Mouse (Mus musculus) spleen, adult 2 months (tissue): ENCODE results near the gene Bahcc1. TPM values are rescaled to one million over a fixed set of nuclear protein-coding genes. Genes with fewer than 3 reads are reported as not detected.

Experiments
- DNase-seq, 2 experiments: peaks; one replicate each; pipeline versions ENCODE4 v3.0.0 to v3.0.0-alpha.2; 2012 to 2021; ENCODE audit warnings: low spot score in 2 of 2, low read depth in 1 of 2
- H3K27ac ChIP-seq: fragments of 200-500 bp; 2 replicates; pipeline ENCODE4 v1.5.1; 2012; ENCODE audit warnings: low read length, inconsistent platforms; ENCODE audit not compliant: insufficient read depth
- H3K27me3 ChIP-seq: fragments of 200-500 bp; 2 replicates; pipeline ENCODE4 v1.6.1; 2012; ENCODE audit warnings: mild to moderate bottlenecking, moderate library complexity, low read length, inconsistent platforms; ENCODE audit not compliant: control insufficient read depth, insufficient read depth
- H3K36me3 ChIP-seq: fragments of 200-500 bp; 2 replicates; pipeline ENCODE4 v1.6.1; 2012; ENCODE audit warnings: mild to moderate bottlenecking, low read length, inconsistent platforms; ENCODE audit not compliant: control insufficient read depth, insufficient read depth
- H3K4me1 ChIP-seq: fragments of 200-500 bp; 2 replicates; pipeline ENCODE4 v1.6.1; 2011; ENCODE audit warnings: inconsistent platforms; ENCODE audit not compliant: control insufficient read depth, insufficient read depth, insufficient read length
- H3K4me3 ChIP-seq: fragments of 200-500 bp; 2 replicates; pipeline ENCODE4 v1.5.1; 2011; ENCODE audit warnings: mild to moderate bottlenecking, inconsistent platforms; ENCODE audit not compliant: insufficient read depth, insufficient read length; ENCODE audit errors: extremely low read depth
- CTCF ChIP-seq: fragments of 200-500 bp; IDR thresholded peaks from 2 replicates; pipeline ENCODE4 v1.5.1; 2011; ENCODE audit warnings: mild to moderate bottlenecking, inconsistent platforms; ENCODE audit not compliant: insufficient read depth, insufficient read length, insufficient replicate concordance; ENCODE audit errors: extremely low read depth
- POLR2A ChIP-seq: fragments of 200-500 bp; IDR thresholded peaks from 2 replicates; pipeline ENCODE4 v1.6.1; 2011; ENCODE audit warnings: low read depth, low read length, inconsistent platforms
- WGBS: fragments of 180-500 bp; shearing (Covaris S2); methylation state at CpG from one replicate; pipeline ENCODE4 v1.1.7; 2018; 5-methylcytosine and 5-hydroxymethylcytosine counted together
- polyA plus RNA-seq: library from polyadenylated mRNA; depleted of rRNA; stranded (reverse); fragments of >200 nt; gene quantifications from 2 replicates; pipeline ENCODE4 v1.2.3, GENCODE M21; 2012

Gene Bahcc1
- polyA plus RNA-seq, 1 experiment: 3.6 TPM

GRCm38 (mm10) chr11:120303119-120303518 is 70.4 kb downstream of the Bahcc1 start:
- no peak for DNase-seq
- 0 out of 2 replicates have a peak, but pooled peaks cover 2% of the 10 kb centered on the region for H3K27me3 ChIP-seq
- TF ChIP-seq POLR2A: no peak
- no peak for TF ChIP-seq CTCF
- no peaks in the 10 kb centered on the region; the same call in 1 of the 2 replicates for H3K4me1 ChIP-seq
- WGBS: 92% methylated on average over 9 of the region's 9 CpGs
- H3K4me3 ChIP-seq: no peak overlapping the region
- H3K27ac ChIP-seq: no peak overlapping the region
- no peaks in the 10 kb centered on the region for H3K36me3 ChIP-seq

DNA sequence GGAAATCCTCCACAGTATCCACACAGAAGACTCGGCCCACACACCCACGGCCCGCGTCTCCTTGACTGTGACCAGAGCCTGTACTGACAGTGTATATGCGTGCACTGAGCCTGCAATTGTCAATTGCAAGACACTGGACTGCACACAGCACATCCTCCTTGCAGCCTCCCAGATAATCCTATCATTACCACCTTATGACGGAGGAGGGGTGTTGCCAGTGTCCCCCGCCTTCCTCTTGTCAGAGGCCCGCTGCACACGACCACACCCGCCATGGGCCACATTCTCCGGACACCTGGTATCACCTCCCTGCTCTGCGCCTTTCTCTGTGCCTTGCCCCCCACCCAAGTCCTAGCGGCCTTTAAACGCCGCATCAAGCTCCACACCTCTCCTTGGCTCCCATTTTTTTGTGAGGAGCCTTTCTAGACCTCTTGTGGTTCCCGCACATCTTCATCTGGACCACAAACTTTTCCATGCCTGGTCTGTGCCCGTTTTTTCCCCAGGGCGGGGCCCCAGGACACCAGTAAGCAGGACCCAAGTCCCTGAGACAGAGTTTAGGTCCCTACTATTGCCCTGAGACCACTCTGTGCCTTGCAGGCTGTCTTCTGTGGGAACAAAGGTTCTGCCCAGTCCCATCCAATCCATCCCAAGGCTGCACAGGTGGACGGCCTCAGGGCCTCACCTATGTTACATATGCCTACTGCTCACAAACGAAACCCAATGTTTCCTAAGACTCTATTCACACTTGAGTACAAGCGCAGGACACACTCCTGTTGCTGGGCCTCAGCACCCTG is 71.0 kb downstream of the Bahcc1 start:
- DNase-seq: no peak
- Histone ChIP-seq H3K4me1 (no peaks in the 10 kb centered on the region; the same call in 1 of the 2 replicates), H3K36me3 (no peaks in the 10 kb centered on the region), H3K27me3 (0 out of 2 replicates have a peak, but pooled peaks cover 2% of the 10 kb centered on the region), H3K27ac (no peak overlapping the region), H3K4me3 (no peak overlapping the region)
- WGBS: 88% methylated on average over 21 of the region's 21 CpGs
- no peak for TF ChIP-seq POLR2A
- TF ChIP-seq CTCF: no peak

DNA sequence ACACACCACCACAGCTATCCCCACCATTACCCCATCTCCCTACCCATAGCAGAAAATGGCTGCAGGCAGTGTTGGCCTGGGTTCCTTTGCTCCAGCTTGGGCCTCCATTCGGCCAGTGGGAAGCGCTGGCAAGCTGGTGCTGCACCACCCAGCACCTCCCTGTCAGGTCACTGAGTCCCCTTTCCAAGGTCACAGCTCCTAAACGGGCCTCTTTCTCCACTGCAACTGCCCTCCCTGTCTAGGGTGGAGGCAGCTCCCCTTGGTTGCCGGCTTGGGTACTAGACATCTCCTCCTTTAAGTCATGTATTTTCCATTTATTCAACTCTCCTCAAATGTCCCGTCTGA is 71.6 kb downstream of the Bahcc1 start:
- Histone ChIP-seq H3K4me1 (no peaks in the 10 kb centered on the region; the same call in 1 of the 2 replicates), H3K27ac (no peak overlapping the region), H3K36me3 (no peaks in the 10 kb centered on the region), H3K4me3 (no peak overlapping the region), H3K27me3 (peaks cover 5% of the 10 kb centered on the region; the same call in 1 of the 2 replicates)
- DNase-seq: no peak
- WGBS: 60% methylated on average over 5 of the region's 5 CpGs
- TF ChIP-seq POLR2A (no peak), CTCF (no peak)

GRCm38 (mm10) chr11:120304886-120305534 is 72.3 kb downstream of the Bahcc1 start:
- WGBS: under 1% methylated on average over 53 of the region's 53 CpGs
- DNase-seq: peak; percentile 85 to 91
- Histone ChIP-seq H3K4me1 (no peaks in the 10 kb centered on the region; the same call in 1 of the 2 replicates), H3K36me3 (no peaks in the 10 kb centered on the region), H3K27ac (no peak overlapping the region), H3K4me3 (peak overlapping the region; percentile 59), H3K27me3 (peaks cover 5% of the 10 kb centered on the region; the same call in 1 of the 2 replicates)
- TF ChIP-seq POLR2A (no peak), CTCF (no peak)

DNA sequence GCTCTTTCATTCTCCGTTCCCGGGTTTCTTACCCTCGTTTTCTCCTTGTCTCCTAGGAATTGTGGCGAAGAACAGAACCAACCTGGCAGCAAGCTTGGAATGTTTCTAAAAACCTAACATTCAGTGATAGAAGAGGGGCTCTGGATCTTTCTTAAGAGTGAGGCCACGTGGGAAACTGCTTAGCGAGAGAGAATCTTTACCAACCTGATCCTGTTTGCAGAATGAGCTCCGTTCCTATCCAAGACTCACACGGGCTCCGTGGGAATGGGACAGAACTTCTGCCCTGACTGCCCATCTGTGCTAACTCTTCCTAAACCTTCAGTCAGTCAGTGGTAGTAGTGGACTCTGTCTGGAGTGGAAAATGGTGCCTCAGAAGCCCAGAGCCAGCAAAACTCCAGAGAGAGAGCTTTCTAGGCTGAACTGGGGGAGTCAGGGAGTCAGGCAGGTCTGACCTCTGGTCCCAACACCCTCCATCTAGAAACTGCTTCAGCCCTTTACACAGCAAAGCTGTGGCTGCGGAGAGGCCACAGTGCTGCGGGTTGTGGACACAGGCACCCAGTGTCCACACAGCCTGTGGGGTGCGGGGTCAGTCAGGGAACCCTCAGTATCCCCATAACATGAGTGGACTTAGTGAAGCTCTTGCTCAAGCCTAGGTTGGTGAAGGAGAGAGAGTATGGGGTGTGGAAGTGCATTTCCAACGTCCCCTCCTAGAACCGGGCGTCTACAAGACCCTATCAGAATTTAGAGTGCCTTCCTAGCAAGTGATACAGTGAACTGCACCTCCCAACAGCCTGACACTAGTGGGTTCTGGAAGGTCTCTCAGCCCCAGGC is 73.0 kb downstream of the Bahcc1 start:
- H3K27me3 ChIP-seq: peaks cover 5% of the 10 kb centered on the region; the same call in 1 of the 2 replicates
- no peak overlapping the region for H3K27ac ChIP-seq
- 29% methylated on average over 15 of the region's 15 CpGs for WGBS
- no peaks in the 10 kb centered on the region for H3K36me3 ChIP-seq
- no peak for DNase-seq
- H3K4me3 ChIP-seq: peak overlapping the region; percentile 59
- H3K4me1 ChIP-seq: peaks cover 3% of the 10 kb centered on the region
- no peak for TF ChIP-seq POLR2A
- no peak for TF ChIP-seq CTCF

- DNase-seq: no peak
- Histone ChIP-seq H3K4me3 (no peak overlapping the region), H3K27ac (no peak overlapping the region), H3K27me3 (peaks cover 8% of the 10 kb centered on the region; the same call in 1 of the 2 replicates), H3K36me3 (no peaks in the 10 kb centered on the region), H3K4me1 (peaks cover 9% of the 10 kb centered on the region)
- 72% methylated on average over 12 of the region's 12 CpGs for WGBS
- TF ChIP-seq POLR2A (no peak), CTCF (no peak)
These were observed 73.8 kb downstream of the Bahcc1 start for GRCm38 (mm10) chr11:120306366-120307131.
